Mouse (Mus musculus): Measurements from ENCODE around the gene Dchs2. TPM values are rescaled to one million over a fixed set of nuclear protein-coding genes. Genes with fewer than 3 reads are reported as not detected.

Dchs2 gene
- polyA plus RNA-seq, 1 experiment from 2014 or later = 0.92 TPM

- Histone ChIP-seq H3K36me3 (replicated peaks) (no peaks in the 10 kb centered on the region), H3K4me1 (peaks cover 6% of the 10 kb centered on the region), H3K9ac (no peak overlapping the region), H3K27me3 (replicated peaks) (no peaks in the 10 kb centered on the region), H3K4me2 (no peak overlapping the region), H3K9me3 (no peaks in the 10 kb centered on the region), H3K27ac (peak overlapping the region; percentile 52; the same call in 1 of the 2 replicates), H3K4me3 (no peak overlapping the region)
- peak; percentile 82 for ATAC-seq (replicated peaks)
- WGBS = 36% methylated on average over 6 of the region's 6 CpGs
These were observed 33.9 kb downstream of the Dchs2 start for GRCm38 (mm10) chr3:83161542-83162231.

- Histone ChIP-seq H3K9me3 (no peaks in the 10 kb centered on the region), H3K4me1 (peaks cover 6% of the 10 kb centered on the region), H3K36me3 (replicated peaks) (no peaks in the 10 kb centered on the region), H3K27me3 (replicated peaks) (no peaks in the 10 kb centered on the region), H3K4me3 (no peak overlapping the region), H3K4me2 (no peak overlapping the region), H3K27ac (no peak overlapping the region), H3K9ac (no peak overlapping the region)
- 91% methylated on average over 3 of the region's 3 CpGs for WGBS
- no peak for ATAC-seq (replicated peaks)
These were observed 35.9 kb downstream of the Dchs2 start for GRCm38 (mm10) chr3:83163676-83164075.

GRCm38 (mm10) chr3:83185527-83185926 is 57.8 kb downstream of the Dchs2 start:
- no peaks in the 10 kb centered on the region for H3K4me1 ChIP-seq
- H3K27ac ChIP-seq = no peak overlapping the region
- H3K9ac ChIP-seq = no peak overlapping the region
- ATAC-seq (replicated peaks) = no peak
- 93% methylated on average over 5 of the region's 5 CpGs for WGBS
- H3K27me3 ChIP-seq (replicated peaks) = no peaks in the 10 kb centered on the region
- H3K4me3 ChIP-seq = no peak overlapping the region
- H3K36me3 ChIP-seq (replicated peaks) = no peaks in the 10 kb centered on the region
- H3K9me3 ChIP-seq = no peaks in the 10 kb centered on the region
- H3K4me2 ChIP-seq = no peak overlapping the region

GRCm38 (mm10) chr3:83191271-83191670 is 63.5 kb downstream of the Dchs2 start:
- no peaks in the 10 kb centered on the region for H3K27me3 ChIP-seq (replicated peaks)
- H3K9ac ChIP-seq = no peak overlapping the region
- H3K4me1 ChIP-seq = no peaks in the 10 kb centered on the region
- 91% methylated on average over 2 of the region's 2 CpGs for WGBS
- no peak overlapping the region for H3K27ac ChIP-seq
- no peak for ATAC-seq (replicated peaks)
- H3K9me3 ChIP-seq = no peaks in the 10 kb centered on the region
- H3K4me2 ChIP-seq = no peak overlapping the region
- no peak overlapping the region for H3K4me3 ChIP-seq
- H3K36me3 ChIP-seq (replicated peaks) = no peaks in the 10 kb centered on the region

- H3K4me3 ChIP-seq = no peak overlapping the region
- no peaks in the 10 kb centered on the region for H3K27me3 ChIP-seq (replicated peaks)
- no peaks in the 10 kb centered on the region for H3K9me3 ChIP-seq
- no peaks in the 10 kb centered on the region for H3K36me3 ChIP-seq (replicated peaks)
- no peak overlapping the region for H3K4me2 ChIP-seq
- WGBS = 67% methylated on average over 1 of the region's 1 CpGs
- H3K4me1 ChIP-seq = no peaks in the 10 kb centered on the region
- H3K9ac ChIP-seq = no peak overlapping the region
- H3K27ac ChIP-seq = no peak overlapping the region
- no peak for ATAC-seq (replicated peaks)
These were observed 64.7 kb downstream of the Dchs2 start for GRCm38 (mm10) chr3:83192401-83192800.

- WGBS = 81% methylated on average over 5 of the region's 5 CpGs
- Histone ChIP-seq H3K27me3 (replicated peaks) (no peaks in the 10 kb centered on the region), H3K9ac (no peak overlapping the region), H3K36me3 (replicated peaks) (no peaks in the 10 kb centered on the region), H3K9me3 (no peaks in the 10 kb centered on the region), H3K4me2 (no peak overlapping the region), H3K27ac (no peak overlapping the region), H3K4me3 (no peak overlapping the region), H3K4me1 (no peaks in the 10 kb centered on the region)
- ATAC-seq (replicated peaks) = no peak
These were observed 67.2 kb downstream of the Dchs2 start for GRCm38 (mm10) chr3:83194911-83195310.

- no peak overlapping the region for H3K9ac ChIP-seq
- no peak for ATAC-seq (replicated peaks)
- no peaks in the 10 kb centered on the region for H3K27me3 ChIP-seq (replicated peaks)
- no peak overlapping the region for H3K4me3 ChIP-seq
- no peak overlapping the region for H3K27ac ChIP-seq
- 79% methylated on average over 4 of the region's 4 CpGs for WGBS
- H3K4me2 ChIP-seq = no peak overlapping the region
- H3K9me3 ChIP-seq = no peaks in the 10 kb centered on the region
- H3K36me3 ChIP-seq (replicated peaks) = no peaks in the 10 kb centered on the region
- no peaks in the 10 kb centered on the region for H3K4me1 ChIP-seq
These were observed 73.7 kb downstream of the Dchs2 start for GRCm38 (mm10) chr3:83201286-83201980.

- no peak overlapping the region for H3K9ac ChIP-seq
- no peak overlapping the region for H3K4me2 ChIP-seq
- 49% methylated on average over 8 of the region's 8 CpGs for WGBS
- H3K9me3 ChIP-seq = no peaks in the 10 kb centered on the region
- H3K27ac ChIP-seq = no peak overlapping the region
- peak; percentile 72; the same call in 1 of the 2 replicates for ATAC-seq (replicated peaks)
- no peaks in the 10 kb centered on the region for H3K36me3 ChIP-seq (replicated peaks)
- H3K4me1 ChIP-seq = no peaks in the 10 kb centered on the region
- no peak overlapping the region for H3K4me3 ChIP-seq
- H3K27me3 ChIP-seq (replicated peaks) = no peaks in the 10 kb centered on the region
These were observed 77.4 kb downstream of the Dchs2 start for GRCm38 (mm10) chr3:83205073-83205668.

GRCm38 (mm10) chr3:83209646-83210045 is 81.9 kb downstream of the Dchs2 start:
- no peaks in the 10 kb centered on the region for H3K4me1 ChIP-seq
- no peak overlapping the region for H3K4me3 ChIP-seq
- no peak for ATAC-seq (replicated peaks)
- 63% methylated on average over 9 of the region's 9 CpGs for WGBS
- H3K36me3 ChIP-seq (replicated peaks) = no peaks in the 10 kb centered on the region
- H3K9me3 ChIP-seq = no peaks in the 10 kb centered on the region
- no peak overlapping the region for H3K9ac ChIP-seq
- H3K27ac ChIP-seq = no peak overlapping the region
- H3K27me3 ChIP-seq (replicated peaks) = no peaks in the 10 kb centered on the region
- H3K4me2 ChIP-seq = no peak overlapping the region

GRCm38 (mm10) chr3:83210210-83210609 is 82.5 kb downstream of the Dchs2 start:
- H3K36me3 ChIP-seq (replicated peaks) = no peaks in the 10 kb centered on the region
- H3K4me1 ChIP-seq = no peaks in the 10 kb centered on the region
- no peaks in the 10 kb centered on the region for H3K27me3 ChIP-seq (replicated peaks)
- H3K27ac ChIP-seq = no peak overlapping the region
- 67% methylated on average over 4 of the region's 4 CpGs for WGBS
- no peak overlapping the region for H3K4me3 ChIP-seq
- H3K4me2 ChIP-seq = no peak overlapping the region
- H3K9ac ChIP-seq = no peak overlapping the region
- no peak for ATAC-seq (replicated peaks)
- H3K9me3 ChIP-seq = no peaks in the 10 kb centered on the region

GRCm38 (mm10) chr3:83211939-83212338 is 84.2 kb downstream of the Dchs2 start:
- Histone ChIP-seq H3K27ac (no peak overlapping the region), H3K4me1 (no peaks in the 10 kb centered on the region), H3K36me3 (replicated peaks) (no peaks in the 10 kb centered on the region), H3K9ac (no peak overlapping the region), H3K9me3 (no peaks in the 10 kb centered on the region), H3K4me3 (no peak overlapping the region), H3K27me3 (replicated peaks) (no peaks in the 10 kb centered on the region), H3K4me2 (no peak overlapping the region)
- no peak for ATAC-seq (replicated peaks)
- WGBS = 82% methylated on average over 5 of the region's 5 CpGs

- no peaks in the 10 kb centered on the region for H3K4me1 ChIP-seq
- 66% methylated on average over 7 of the region's 7 CpGs for WGBS
- no peak overlapping the region for H3K4me3 ChIP-seq
- H3K27ac ChIP-seq = no peak overlapping the region
- H3K9ac ChIP-seq = no peak overlapping the region
- no peaks in the 10 kb centered on the region for H3K9me3 ChIP-seq
- H3K36me3 ChIP-seq (replicated peaks) = no peaks in the 10 kb centered on the region
- H3K27me3 ChIP-seq (replicated peaks) = no peaks in the 10 kb centered on the region
- H3K4me2 ChIP-seq = no peak overlapping the region
- ATAC-seq (replicated peaks) = no peak
These were observed 84.8 kb downstream of the Dchs2 start for GRCm38 (mm10) chr3:83212578-83212977.

All from midbrain, embryonic 15.5 days (tissue).